Mouse (Mus musculus) kidney, adult 2 months (tissue): ENCODE measurements at regions not wholly inside any gene's neighbourhood (a gene's known extent, or its start where the extent isn't known, plus 50 kb on each side); places are given as distances from the start of the nearest gene placed in this dataset.

Experiments used
- CTCF ChIP-seq: fragments of 200-500 bp; conservative IDR thresholded peaks from 2 replicates; pipeline ENCODE4 v1.5.1; 2011; ENCODE audit warnings: low read depth, mild to moderate bottlenecking, control low read depth, low read length, moderate library complexity, mixed read lengths; ENCODE audit not compliant: insufficient read depth, insufficient read length
- POLR2A ChIP-seq: fragments of 200-500 bp; IDR thresholded peaks from one replicate; pipeline ENCODE4 v1.6.1; 2011; ENCODE audit warnings: low read depth, low read length, control low read depth

DNA sequence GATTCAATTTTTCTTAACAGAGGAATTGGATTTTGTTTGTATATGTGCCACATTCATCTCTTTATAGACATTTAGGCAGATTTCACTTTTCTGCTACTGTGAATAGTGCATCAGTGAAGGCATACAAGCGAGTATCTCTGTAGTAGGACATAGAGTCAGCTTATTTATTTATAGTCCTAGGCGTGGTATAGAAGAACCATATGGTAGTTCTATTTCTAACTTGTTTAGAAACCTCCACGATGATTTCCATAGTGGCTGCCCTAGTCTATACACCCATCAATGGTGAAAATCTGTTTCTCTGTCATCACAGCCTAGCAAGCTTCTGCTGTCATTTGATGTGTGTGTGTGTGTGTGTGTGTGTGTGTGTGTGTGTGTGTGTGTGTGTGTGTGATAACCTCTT, 387.6 kb downstream of the Kctd12 start:
- TF ChIP-seq POLR2A, result no peak
- TF ChIP-seq CTCF, result no peak
